Mouse (Mus musculus) lung, embryonic 14.5 days (tissue): ENCODE results near the gene Slc39a9. TPM values are rescaled to one million over a fixed set of nuclear protein-coding genes. Genes with fewer than 3 reads are reported as not detected.

Experiments used
- ATAC-seq: fragments of 200-750 bp; cut with Nextera tagmentation; 2 replicates; pipeline ENCODE4 v1.8.0; 2017; ENCODE audit warnings: mild to moderate bottlenecking, moderate TSS enrichment, moderate library complexity; ENCODE audit not compliant: insufficient read depth
- DNase-seq: peaks from one replicate; pipeline ENCODE4 v3.0.0-alpha.2; 2015
- H3K27ac ChIP-seq: fragments of 300-500 bp; sonication (generic); 2 replicates; pipeline ENCODE4 v1.5.1; 2014; ENCODE audit warnings: low read depth, mild to moderate bottlenecking, moderate library complexity
- H3K27me3 ChIP-seq: fragments of 300-500 bp; sonication (generic); 2 replicates; pipeline ENCODE4 v1.6.1; 2014; ENCODE audit warnings: low read length, control low read depth; ENCODE audit not compliant: insufficient read depth
- H3K36me3 ChIP-seq: fragments of 300-500 bp; sonication (generic); 2 replicates; pipeline ENCODE4 v1.6.1; 2014; ENCODE audit warnings: control low read depth; ENCODE audit not compliant: insufficient read depth
- H3K4me1 ChIP-seq: fragments of 300-500 bp; sonication (generic); 2 replicates; pipeline ENCODE4 v1.6.1; 2014; ENCODE audit warnings: antibody characterized with exemption, control low read depth; ENCODE audit not compliant: insufficient read depth
- H3K4me2 ChIP-seq: fragments of 300-500 bp; sonication (generic); 2 replicates; pipeline ENCODE4 v1.6.1; 2014; ENCODE audit warnings: mild to moderate bottlenecking
- H3K4me3 ChIP-seq: fragments of 300-500 bp; sonication (generic); 2 replicates; pipeline ENCODE4 v1.5.1; 2014; ENCODE audit warnings: low read depth, low read length
- H3K9ac ChIP-seq: fragments of 300-500 bp; sonication (generic); 2 replicates; pipeline ENCODE4 v1.6.1; 2014
- H3K9me3 ChIP-seq: fragments of 300-500 bp; sonication (generic); 2 replicates; pipeline ENCODE4 v1.6.1; 2016; ENCODE audit warnings: low read depth, low read length, control low read depth
- CTCF ChIP-seq: IDR thresholded peaks from 2 replicates; pipeline ENCODE4 v1.5.1; 2016; ENCODE audit warnings: antibody characterized with exemption, low read depth
- WGBS: fragments of 180-500 bp; shearing (Covaris S2); extraction: QIAGEN DNeasy Blood & Tissue Kit; methylation state at CpG from one replicate; pipeline ENCODE4 v1.1.7; 2014; 5-methylcytosine and 5-hydroxymethylcytosine counted together
- polyA plus RNA-seq: library from polyadenylated mRNA; unstranded; fragments of >200 nt; fragmentation: Nextera tagmentation; extraction: Ambion mirVana; gene quantifications from 2 replicates; pipeline ENCODE4 v1.2.1, GENCODE M21; 2014

The Slc39a9 gene
- polyA plus RNA-seq, 1 experiment from 2014 or later = 33.9 TPM

GRCm38 (mm10) chr12:80653951-80654658, 10.4 kb downstream of the Slc39a9 start:
- no peak overlapping the region for H3K9ac ChIP-seq
- WGBS = 76% methylated on average over 7 of the region's 7 CpGs

GRCm38 (mm10) chr12:80654659-80655025, 11.0 kb downstream of the Slc39a9 start:
- WGBS = 81% methylated on average over 3 of the region's 3 CpGs
- TF ChIP-seq CTCF = no peak

More at GRCm38 (mm10) chr12:80653951-80654658, 10.4 kb downstream of the Slc39a9 start:
- TF ChIP-seq CTCF = no peak
- no peak for ATAC-seq
- Histone ChIP-seq H3K9me3 (no peaks in the 10 kb centered on the region), H3K27me3 (no peaks in the 10 kb centered on the region), H3K36me3 (no peaks in the 10 kb centered on the region; the same call in 1 of the 2 replicates), H3K4me2 (no peak overlapping the region), H3K4me3 (no peak overlapping the region), H3K27ac (no peak overlapping the region), H3K4me1 (no peaks in the 10 kb centered on the region)
- no peak for DNase-seq

GRCm38 (mm10) chr12:80658661-80659060, 15.0 kb downstream of the Slc39a9 start:
- Histone ChIP-seq H3K27me3 (no peaks in the 10 kb centered on the region), H3K4me2 (no peak overlapping the region), H3K36me3 (peaks cover 10% of the 10 kb centered on the region), H3K4me3 (no peak overlapping the region), H3K9me3 (no peaks in the 10 kb centered on the region), H3K4me1 (no peaks in the 10 kb centered on the region), H3K27ac (peak overlapping the region; percentile 6; the same call in 1 of the 2 replicates), H3K9ac (no peak overlapping the region)
- ATAC-seq (no peak), DNase-seq (peak; percentile 34)
- TF ChIP-seq CTCF = no peak
- 67% methylated on average over 6 of the region's 6 CpGs for WGBS

More at GRCm38 (mm10) chr12:80654659-80655025, 11.0 kb downstream of the Slc39a9 start:
- Histone ChIP-seq H3K9ac (no peak overlapping the region), H3K27ac (no peak overlapping the region), H3K4me2 (no peak overlapping the region), H3K9me3 (no peaks in the 10 kb centered on the region), H3K4me1 (no peaks in the 10 kb centered on the region), H3K27me3 (no peaks in the 10 kb centered on the region), H3K4me3 (no peak overlapping the region), H3K36me3 (no peaks in the 10 kb centered on the region; the same call in 1 of the 2 replicates)
- DNase-seq (no peak), ATAC-seq (no peak)

GRCm38 (mm10) chr12:80662322-80662721, 18.6 kb downstream of the Slc39a9 start:
- Histone ChIP-seq H3K27me3 (no peaks in the 10 kb centered on the region), H3K27ac (no peak overlapping the region), H3K4me1 (no peaks in the 10 kb centered on the region), H3K9me3 (no peaks in the 10 kb centered on the region), H3K4me3 (no peak overlapping the region), H3K36me3 (peaks cover 30% of the 10 kb centered on the region), H3K4me2 (no peak overlapping the region), H3K9ac (no peak overlapping the region)
- DNase-seq (no peak), ATAC-seq (no peak)
- 65% methylated on average over 10 of the region's 10 CpGs for WGBS
- no peak for TF ChIP-seq CTCF

GRCm38 (mm10) chr12:80663935-80664334, 20.3 kb downstream of the Slc39a9 start:
- DNase-seq = no peak
- Histone ChIP-seq H3K27me3 (no peaks in the 10 kb centered on the region), H3K27ac (no peak overlapping the region), H3K9ac (no peak overlapping the region), H3K9me3 (no peaks in the 10 kb centered on the region), H3K36me3 (peaks cover 40% of the 10 kb centered on the region), H3K4me1 (no peaks in the 10 kb centered on the region), H3K4me2 (no peak overlapping the region), H3K4me3 (no peak overlapping the region)
- ATAC-seq = no peak
- TF ChIP-seq CTCF = no peak
- WGBS = 32% methylated on average over 2 of the region's 2 CpGs

- no peaks in the 10 kb centered on the region for H3K4me1 ChIP-seq
- H3K9me3 ChIP-seq = no peaks in the 10 kb centered on the region
- 69% methylated on average over 2 of the region's 2 CpGs for WGBS
- H3K36me3 ChIP-seq = peaks cover 45% of the 10 kb centered on the region
- TF ChIP-seq CTCF = no peak
- H3K27me3 ChIP-seq = no peaks in the 10 kb centered on the region
- H3K9ac ChIP-seq = no peak overlapping the region
- no peak overlapping the region for H3K4me3 ChIP-seq
- no peak overlapping the region for H3K27ac ChIP-seq
- ATAC-seq (no peak), DNase-seq (no peak)
- no peak overlapping the region for H3K4me2 ChIP-seq
These were observed 24.7 kb downstream of the Slc39a9 start for GRCm38 (mm10) chr12:80668391-80668790.

GRCm38 (mm10) chr12:80673170-80673569, 29.5 kb downstream of the Slc39a9 start:
- H3K27me3 ChIP-seq = no peaks in the 10 kb centered on the region
- peak; percentile 88 for DNase-seq
- H3K9me3 ChIP-seq = no peaks in the 10 kb centered on the region
- no peaks in the 10 kb centered on the region for H3K4me1 ChIP-seq
- no peak overlapping the region for H3K27ac ChIP-seq
- no peak overlapping the region for H3K4me2 ChIP-seq
- peak; percentile 88 for TF ChIP-seq CTCF
- H3K9ac ChIP-seq = no peak overlapping the region
- no peak overlapping the region for H3K4me3 ChIP-seq
- peaks cover 54% of the 10 kb centered on the region for H3K36me3 ChIP-seq
- 8% methylated on average over 3 of the region's 3 CpGs for WGBS
- ATAC-seq = peak; percentile 41; the same call in 1 of the 2 replicates
